Mouse (Mus musculus) lung, adult 2 months (tissue): ENCODE results near the gene Kif26b.

Experiments
- CTCF ChIP-seq: fragments of 200-500 bp; IDR thresholded peaks from 2 replicates; pipeline ENCODE4 v1.5.1; 2011; ENCODE audit warnings: mild to moderate bottlenecking, low read length, control low read depth; ENCODE audit not compliant: insufficient read depth
- POLR2A ChIP-seq: fragments of 200-500 bp; IDR thresholded peaks from 2 replicates; pipeline ENCODE4 v1.6.1; 2011; ENCODE audit warnings: low read depth, mild to moderate bottlenecking, control low read depth, low read length, borderline replicate concordance; ENCODE audit errors: extremely low read depth

DNA sequence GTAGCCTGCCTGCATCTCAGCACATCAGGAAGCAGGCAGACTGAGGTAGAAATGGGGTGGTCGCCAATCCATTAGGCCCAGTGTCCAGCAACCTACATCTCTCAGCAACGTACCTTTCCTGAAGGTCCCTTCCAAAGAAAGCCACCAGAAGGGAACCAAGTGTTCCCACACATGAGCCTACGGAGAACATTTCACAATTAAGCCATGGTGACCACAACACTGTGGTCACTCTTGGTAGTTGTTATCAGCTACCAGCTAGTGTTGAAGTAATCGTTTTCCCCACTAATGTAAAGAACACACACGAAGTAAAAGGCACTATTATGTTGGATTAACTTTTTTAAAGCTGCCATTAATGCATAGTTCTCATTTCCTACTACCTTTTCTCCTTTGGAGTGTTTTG lies 37.2 kb upstream of the Kif26b start:
- TF ChIP-seq CTCF (no peak), POLR2A (no peak)
